8 mouse cellular contexts compared by ENCODE assay signal in the genomic region with DNA sequence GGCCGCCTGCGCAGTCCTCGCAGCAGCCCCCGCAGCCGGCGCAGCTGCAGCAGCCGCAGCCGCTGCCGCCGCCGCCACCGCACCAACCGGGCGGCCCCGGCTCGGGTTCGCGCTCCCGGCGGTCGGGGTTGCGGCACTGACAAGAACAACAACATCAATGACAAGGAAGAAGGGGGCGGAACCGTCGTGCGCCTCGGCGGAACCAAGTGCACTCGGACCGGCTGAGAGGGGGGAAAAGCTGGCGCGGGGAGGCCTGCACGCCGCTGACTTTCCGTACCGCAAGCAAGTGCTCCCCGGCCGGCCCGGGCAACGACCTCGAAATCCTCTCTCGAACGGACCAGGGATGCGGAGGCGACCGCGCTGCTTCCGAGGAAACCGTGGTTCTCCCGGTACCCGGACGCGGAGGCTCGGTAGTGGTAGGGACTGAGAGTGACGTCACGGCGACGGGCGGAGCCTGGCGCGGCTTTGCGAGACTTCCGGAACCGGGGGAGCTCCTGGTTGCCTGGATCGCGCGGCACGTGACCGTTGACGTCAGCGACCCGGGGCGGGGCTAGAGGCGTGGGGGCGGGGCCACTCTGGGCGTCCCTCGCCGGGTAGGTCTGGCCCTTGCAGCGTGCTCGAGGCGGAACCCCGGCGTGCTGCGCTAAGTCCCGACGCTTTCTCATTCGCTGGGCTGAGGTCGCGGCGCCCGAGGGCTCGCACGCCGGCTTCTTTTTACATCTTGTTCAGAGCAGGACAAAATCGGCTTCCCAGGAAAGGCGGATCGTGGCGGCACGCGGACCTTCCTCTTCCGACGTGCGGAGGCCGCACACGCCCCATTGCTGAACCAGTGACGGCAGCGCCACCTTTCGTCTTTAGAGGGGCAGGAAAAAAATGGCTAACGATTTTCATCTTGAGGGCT. TPM values are rescaled to one million over a fixed set of nuclear protein-coding genes. Genes with fewer than 3 reads are reported as not detected.
DNase-seq lines count a peak whose midpoint lies in the region; ATAC-seq lines count a peak whose summit lies in the region.

A gene (minus strand): TSS at position 401 of the 901 bp plus-strand sequence.

- DNase-seq in adrenal gland, adult (ENCODE audit: inconsistent age in 2 of 2, low spot score in 1 of 2), result peak; percentile 98 to 99
- peak; percentile 96 for DNase-seq in embryo, embryonic 10.5 days (ENCODE audit: low spot score)
- peak; percentile 97 for DNase-seq in gastrocnemius, postnatal 14 days
- DNase-seq in left cerebral cortex, postnatal 10 days (ENCODE audit: extremely low spot score in 1 of 2, low spot score in 2 of 2), result peak; percentile 95 to 98
- peak; percentile 94 for DNase-seq in right cerebral cortex, postnatal 25 days
- DNase-seq in urinary bladder, postnatal 4 days (ENCODE audit: low spot score in 2 of 2), result peak; percentile 96 to 98

- peak; percentile 82 for ATAC-seq in inflammation-experienced regulatory T-cells, adult 6 months
- ATAC-seq in megakaryocyte-erythroid progenitor cell, adult 5-6 weeks (replicated peaks; ENCODE audit: low FRiP score, low TSS enrichment, poor library complexity, severe bottlenecking), result peak; percentile 93

- intact Hi-C loops in gastrocnemius, postnatal 14 days (cut with DNase I; ENCODE audit: low total_unique reads), result no loop called here
- intact Hi-C loops in left cerebral cortex, postnatal 10 days (cut with DNase I), result no loop called here

RNA-seq across cellular contexts. Expression of the gene that starts here (rescaled TPM):
- total RNA-seq in gastrocnemius, postnatal 14 days (2021), result 1 to 10 TPM; 4.3 to 5.2 TPM
- polyA plus RNA-seq in inflammation-experienced regulatory T-cells, adult 6 months (2017; shearing (Covaris generic)), result 10 to 100 TPM; 11.4 to 20.7 (median 17.2) TPM
- total RNA-seq in left cerebral cortex, postnatal 10 days (2021), result 10 to 100 TPM; 29.6 to 32.9 TPM
- 28.1 and 48.0 TPM in 2 replicates for total RNA-seq in megakaryocyte-erythroid progenitor cell, adult 5-6 weeks (2014; fragmentation: Nextera tagmentation)
- 44.1 and 45.7 TPM in 2 replicates for total RNA-seq in megakaryocyte-erythroid progenitor cell, adult 5-6 weeks (2017)

Comparison
In these comparisons a context has a peak if more than half of its experiments do, and no peak if none do; other contexts are left out.
1. Peak in every context shown above with its lines: DNase-seq and ATAC-seq.
2. RNA of the gene that starts here (total RNA-seq): 28.1 to 48.0 TPM in megakaryocyte-erythroid progenitor cell, adult 5-6 weeks and 29.6 to 32.9 TPM in left cerebral cortex, postnatal 10 days; 4.3 to 5.2 TPM in gastrocnemius, postnatal 14 days; every median in the first group is over 4 times any median in the second.